Mouse (Mus musculus) midbrain, embryonic 16.5 days (tissue): ENCODE measurements at regions not wholly inside any gene's neighbourhood (a gene's known extent, or its start where the extent isn't known, plus 50 kb on each side); places are given as distances from the start of the nearest gene placed in this dataset.

ENCODE experiments used
- ATAC-seq: fragments of 200-750 bp; cut with Nextera tagmentation; 2 replicates; pipeline ENCODE4 v1.8.0; 2017; ENCODE audit warnings: moderate TSS enrichment
- H3K27ac ChIP-seq: fragments of 300-500 bp; sonication (generic); 2 replicates; pipeline ENCODE4 v1.5.1; 2014; ENCODE audit warnings: mild to moderate bottlenecking, low read length, mixed read lengths
- H3K27me3 ChIP-seq: fragments of 300-500 bp; sonication (generic); 2 replicates; pipeline ENCODE4 v1.6.1; 2014; ENCODE audit warnings: low read depth, low read length, mixed read lengths; ENCODE audit not compliant: control insufficient read depth, insufficient read depth
- H3K36me3 ChIP-seq: fragments of 300-500 bp; sonication (generic); 2 replicates; pipeline ENCODE4 v1.6.1; 2014; ENCODE audit warnings: mild to moderate bottlenecking, low read length, moderate library complexity, mixed read lengths; ENCODE audit not compliant: control insufficient read depth, insufficient read depth
- H3K4me1 ChIP-seq: fragments of 300-500 bp; sonication (generic); 2 replicates; pipeline ENCODE4 v1.6.1; 2014; ENCODE audit warnings: mild to moderate bottlenecking, low read length, mixed read lengths; ENCODE audit not compliant: control insufficient read depth, insufficient read depth
- H3K4me2 ChIP-seq: fragments of 300-500 bp; sonication (generic); 2 replicates; pipeline ENCODE4 v1.6.1; 2014; ENCODE audit warnings: mild to moderate bottlenecking, low read length, mixed read lengths
- H3K4me3 ChIP-seq: fragments of 300-500 bp; sonication (generic); 2 replicates; pipeline ENCODE4 v1.5.1; 2014; ENCODE audit warnings: low read depth, mild to moderate bottlenecking, low read length, moderate library complexity, mixed read lengths
- H3K9ac ChIP-seq: fragments of 300-500 bp; sonication (generic); 2 replicates; pipeline ENCODE4 v1.6.1; 2014; ENCODE audit warnings: low read depth, low read length, mixed read lengths
- H3K9me3 ChIP-seq: fragments of 300-500 bp; sonication (generic); replicated peaks from 2 replicates; pipeline ENCODE4 v1.6.1; 2014; ENCODE audit warnings: mild to moderate bottlenecking, low read length, mixed read lengths; ENCODE audit not compliant: control insufficient read depth, poor library complexity, severe bottlenecking
- WGBS: fragments of 180-500 bp; shearing (Covaris S2); extraction: QIAGEN DNeasy Blood & Tissue Kit; methylation state at CpG from one replicate; pipeline ENCODE4 v1.1.7; 2014; 5-methylcytosine and 5-hydroxymethylcytosine counted together

- ATAC-seq, result no peak
- Histone ChIP-seq H3K4me3 (no peak overlapping the region), H3K9me3 (no peaks in the 10 kb centered on the region), H3K9ac (no peak overlapping the region), H3K36me3 (no peaks in the 10 kb centered on the region), H3K27me3 (no peaks in the 10 kb centered on the region), H3K27ac (no peak overlapping the region), H3K4me2 (no peak overlapping the region), H3K4me1 (peaks cover 6% of the 10 kb centered on the region; the same call in 1 of the 2 replicates)
- 84% methylated on average over 10 of the region's 10 CpGs for WGBS
Measured at GRCm38 (mm10) chr10:122560001-122560695, 111.8 kb downstream of the Avpr1a start.

- H3K4me1 ChIP-seq, result peaks cover 6% of the 10 kb centered on the region; the same call in 1 of the 2 replicates
- no peaks in the 10 kb centered on the region for H3K27me3 ChIP-seq
- H3K9me3 ChIP-seq, result no peaks in the 10 kb centered on the region
- no peak for ATAC-seq
- no peak overlapping the region for H3K4me2 ChIP-seq
- H3K9ac ChIP-seq, result no peak overlapping the region
- H3K4me3 ChIP-seq, result no peak overlapping the region
- no peaks in the 10 kb centered on the region for H3K36me3 ChIP-seq
- 69% methylated on average over 3 of the region's 3 CpGs for WGBS
- no peak overlapping the region for H3K27ac ChIP-seq
Measured at GRCm38 (mm10) chr10:122561924-122562323, 113.6 kb downstream of the Avpr1a start.

DNA sequence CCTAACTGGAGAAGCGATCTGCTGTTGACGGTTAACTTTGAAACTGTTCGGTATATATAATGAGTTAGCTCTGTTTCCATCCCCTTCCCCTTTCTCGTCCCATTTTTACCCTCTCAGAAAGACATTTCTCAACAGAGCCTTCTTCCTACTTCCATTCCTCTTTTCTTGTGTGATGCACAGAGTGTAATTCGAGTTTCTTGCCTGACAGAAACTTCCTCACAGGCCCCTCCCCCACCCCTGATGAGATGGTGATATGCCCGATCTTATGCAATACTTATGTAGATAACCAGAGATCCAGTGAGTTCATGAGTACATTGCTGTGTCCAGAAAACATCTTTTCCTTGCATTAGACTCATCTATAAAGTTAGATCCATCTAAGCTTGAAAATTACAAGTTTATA is 114.2 kb downstream of the Avpr1a start:
- ATAC-seq, result no peak
- no peaks in the 10 kb centered on the region for H3K9me3 ChIP-seq
- no peak overlapping the region for H3K27ac ChIP-seq
- no peaks in the 10 kb centered on the region for H3K27me3 ChIP-seq
- peaks cover 6% of the 10 kb centered on the region; the same call in 1 of the 2 replicates for H3K4me1 ChIP-seq
- no peak overlapping the region for H3K4me3 ChIP-seq
- no peaks in the 10 kb centered on the region for H3K36me3 ChIP-seq
- no peak overlapping the region for H3K9ac ChIP-seq
- no peak overlapping the region for H3K4me2 ChIP-seq
- 76% methylated on average over 6 of the region's 6 CpGs for WGBS

- peaks cover 6% of the 10 kb centered on the region; the same call in 1 of the 2 replicates for H3K4me1 ChIP-seq
- H3K36me3 ChIP-seq, result no peaks in the 10 kb centered on the region
- peak; percentile 17; the same call in 1 of the 2 replicates for ATAC-seq
- peak overlapping the region; percentile 63 for H3K27ac ChIP-seq
- H3K9ac ChIP-seq, result 0 out of 2 replicates have a peak overlapping the region, but pooled peaks have one; percentile 38
- H3K9me3 ChIP-seq, result no peaks in the 10 kb centered on the region
- peak overlapping the region; percentile 42 for H3K4me2 ChIP-seq
- WGBS, result 23% methylated on average over 10 of the region's 10 CpGs
- no peaks in the 10 kb centered on the region for H3K27me3 ChIP-seq
- H3K4me3 ChIP-seq, result no peak overlapping the region
Measured at GRCm38 (mm10) chr10:122563973-122564372, 114.6 kb upstream of the Ppm1h start.

- ATAC-seq, result no peak
- H3K36me3 ChIP-seq, result no peaks in the 10 kb centered on the region
- H3K27me3 ChIP-seq, result no peaks in the 10 kb centered on the region
- H3K4me3 ChIP-seq, result no peak overlapping the region
- H3K4me1 ChIP-seq, result peaks cover 6% of the 10 kb centered on the region; the same call in 1 of the 2 replicates
- no peaks in the 10 kb centered on the region for H3K9me3 ChIP-seq
- WGBS, result 78% methylated on average over 10 of the region's 10 CpGs
- H3K4me2 ChIP-seq, result peak overlapping the region; percentile 42
- H3K27ac ChIP-seq, result peak overlapping the region; percentile 63
- no peak overlapping the region for H3K9ac ChIP-seq
Measured at GRCm38 (mm10) chr10:122564473-122564872, 114.1 kb upstream of the Ppm1h start.

DNA sequence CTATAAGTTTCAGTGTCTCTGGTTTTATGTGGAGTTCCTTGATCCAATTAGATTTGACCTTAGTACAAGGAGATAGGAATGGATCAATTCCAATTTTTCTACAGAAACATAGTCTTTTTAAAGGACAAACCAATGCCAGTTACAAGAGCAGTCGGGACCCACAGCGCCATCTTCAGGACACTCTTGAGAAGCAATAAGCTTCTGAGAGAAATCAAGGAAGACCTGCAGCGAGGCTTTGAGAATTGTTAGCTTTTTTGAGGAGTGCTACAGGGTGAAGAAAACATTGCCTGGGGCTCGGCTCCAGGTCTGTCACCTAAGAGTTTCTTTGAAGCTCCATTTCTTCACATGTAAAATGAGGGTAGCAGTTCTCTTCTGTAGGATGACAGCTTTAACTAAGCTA is 112.0 kb upstream of the Ppm1h start:
- Histone ChIP-seq H3K36me3 (no peaks in the 10 kb centered on the region), H3K4me2 (no peak overlapping the region), H3K27ac (no peak overlapping the region), H3K9me3 (no peaks in the 10 kb centered on the region), H3K27me3 (no peaks in the 10 kb centered on the region), H3K4me3 (no peak overlapping the region), H3K4me1 (peaks cover 17% of the 10 kb centered on the region; the same call in 1 of the 2 replicates), H3K9ac (no peak overlapping the region)
- ATAC-seq, result no peak
- WGBS, result 62% methylated on average over 4 of the region's 4 CpGs

- H3K27ac ChIP-seq, result no peak overlapping the region
- no peak for ATAC-seq
- no peaks in the 10 kb centered on the region for H3K36me3 ChIP-seq
- H3K9me3 ChIP-seq, result no peaks in the 10 kb centered on the region
- H3K4me1 ChIP-seq, result peaks cover 12% of the 10 kb centered on the region; the same call in 1 of the 2 replicates
- H3K4me2 ChIP-seq, result no peak overlapping the region
- H3K9ac ChIP-seq, result no peak overlapping the region
- WGBS, result 66% methylated on average over 13 of the region's 13 CpGs
- no peaks in the 10 kb centered on the region for H3K27me3 ChIP-seq
- no peak overlapping the region for H3K4me3 ChIP-seq
Measured at GRCm38 (mm10) chr10:122569546-122570202, 108.9 kb upstream of the Ppm1h start.

DNA sequence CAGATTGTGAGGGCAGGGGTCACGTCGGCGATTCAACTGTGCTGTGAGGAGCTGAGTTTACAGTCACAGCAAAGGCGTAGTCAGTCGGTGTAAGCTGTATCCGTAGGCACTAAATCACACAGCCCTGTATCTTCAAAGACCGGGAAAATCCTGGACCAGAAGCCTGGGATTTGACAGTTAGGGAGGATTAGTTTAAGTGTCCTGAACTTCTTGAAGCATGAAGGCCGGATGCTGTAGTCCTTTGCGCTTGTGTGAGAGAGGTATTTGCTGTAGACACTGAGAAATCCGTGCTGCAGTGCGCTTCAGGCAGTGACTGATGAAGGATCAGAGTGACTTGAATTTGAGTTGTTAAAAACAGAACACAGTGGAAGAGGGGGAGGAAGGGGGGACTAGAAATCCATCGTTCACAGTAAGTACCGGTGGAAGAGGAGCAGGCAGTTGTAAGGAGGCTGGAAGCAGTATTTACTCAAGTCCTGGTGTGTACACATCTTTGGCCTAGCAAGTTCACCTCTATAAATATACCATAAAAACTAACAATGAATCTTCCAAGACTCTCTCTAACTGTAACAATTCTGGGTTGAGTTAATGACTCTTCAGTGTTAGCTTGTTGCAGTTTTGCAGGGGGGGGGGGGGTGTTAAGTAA is 107.5 kb upstream of the Ppm1h start:
- H3K4me1 ChIP-seq, result peaks cover 12% of the 10 kb centered on the region; the same call in 1 of the 2 replicates
- H3K27ac ChIP-seq, result no peak overlapping the region
- H3K9me3 ChIP-seq, result no peaks in the 10 kb centered on the region
- WGBS, result 16% methylated on average over 13 of the region's 13 CpGs
- H3K9ac ChIP-seq, result 0 out of 2 replicates have a peak overlapping the region, but pooled peaks have one; percentile 20
- H3K36me3 ChIP-seq, result no peaks in the 10 kb centered on the region
- H3K27me3 ChIP-seq, result no peaks in the 10 kb centered on the region
- no peak overlapping the region for H3K4me2 ChIP-seq
- ATAC-seq, result 0 out of 2 replicates have a peak, but pooled peaks have one; percentile 42
- no peak overlapping the region for H3K4me3 ChIP-seq
